Mouse (Mus musculus): ENCODE measurements around the gene Atg101.

- no peak for TF ChIP-seq CHD2 (IDR thresholded peaks at IDR 0.05; ENCODE audit: low read depth, low read length)
- TF ChIP-seq ZC3H11A (IDR thresholded peaks at IDR 0.05; ENCODE audit: borderline replicate concordance, low read depth, low read length): no peak
- TF ChIP-seq MAFK (IDR thresholded peaks at IDR 0.05; ENCODE audit: insufficient read depth, low read depth, low read length): no peak
- no peak for TF ChIP-seq ZNF384 (IDR thresholded peaks at IDR 0.05; ENCODE audit: low read depth, low read length)
- TF ChIP-seq HCFC1 (IDR thresholded peaks at IDR 0.05; ENCODE audit: borderline replicate concordance, insufficient read depth, low read length): no peak
These were observed 15.4 kb downstream of the Atg101 start for GRCm38 (mm10) chr15:101299480-101299960.
